Mouse (Mus musculus) pancreas, adult 10 weeks (tissue): ENCODE measurements around the gene Knop1. TPM values are rescaled to one million over a fixed set of nuclear protein-coding genes. Genes with fewer than 3 reads are reported as not detected.

Experiments used
- polyA plus RNA-seq: library from polyadenylated mRNA; stranded (reverse); fragments of 350-450 nt; fragmentation: Illumina TruSeq; extraction: RNeasy Lipid Tissue Mini Kit (QIAGEN cat#74804); gene quantifications from one replicate; pipeline ENCODE4 v1.2.3, GENCODE M21; 2015; ENCODE audit warnings: low read depth, low replicate concordance; ENCODE audit not compliant: insufficient read depth

Gene Knop1
- 5.7 TPM for polyA plus RNA-seq

GRCm38 (mm10) chr7:118855877-118856304, at the start of gene Knop1:
Gene Knop1 (minus strand): TSS chr7:118856254.

GRCm38 (mm10) chr7:118855171-118855876, 730 bp downstream of the Knop1 start, which contains the start of gene Iqck:
Gene Iqck (plus strand): TSS chr7:118855752.

Other genes with a start within 250 kb of the Knop1 start
- gene Gde1, start 150.5 kb downstream of the Knop1 start, polyA plus RNA-seq, result 18.4 TPM
- gene Ccp110, start 143.7 kb downstream of the Knop1 start, polyA plus RNA-seq, result 3.3 TPM
- gene Vps35l, start 116.0 kb downstream of the Knop1 start, polyA plus RNA-seq, result 15.5 TPM
- gene Iqck, start 502 bp downstream of the Knop1 start, polyA plus RNA-seq, result 0.54 TPM
- 4.1 TPM for gene Gprc5b, start 139.0 kb upstream of the Knop1 start, polyA plus RNA-seq